Mouse (Mus musculus): ENCODE measurements around the gene Nmral1. TPM values are rescaled to one million over a fixed set of nuclear protein-coding genes. Genes with fewer than 3 reads are reported as not detected.

The Nmral1 gene
- total RNA-seq, 2 experiments from 2014 or later = 7.0 to 7.8 TPM

GRCm38 (mm10) chr16:4667190-4667808 is 51.9 kb downstream of the Nmral1 start:
- intact Hi-C loops (cut with DNase I) = loop anchor here (1.0 to 2.0 kb wide), 3 partner anchors 37 to 124 kb away; no protein-coding TSS in a partner anchor
- peak; percentile 92 to 95 for DNase-seq

- no peak for DNase-seq
- intact Hi-C loops (cut with DNase I) = loop anchor here (2.0 kb wide), 1 partner anchor 97 kb away; no protein-coding TSS in a partner anchor
These were observed 53.4 kb downstream of the Nmral1 start for GRCm38 (mm10) chr16:4665726-4666125.

GRCm38 (mm10) chr16:4663806-4664205 is 55.4 kb downstream of the Nmral1 start:
- intact Hi-C loops (cut with DNase I) = no loop called here
- DNase-seq = no peak

GRCm38 (mm10) chr16:4661605-4662004 is 57.6 kb downstream of the Nmral1 start:
- no peak for DNase-seq
- intact Hi-C loops (cut with DNase I) = no loop called here

Other genes with a start within 250 kb of the Nmral1 start
- gene Srl, start 177.5 kb downstream of the Nmral1 start, total RNA-seq (2021) = 1,000 to 10,000 TPM; 1,081 to 1,153 TPM
- gene Tfap4, start 159.5 kb downstream of the Nmral1 start, total RNA-seq (2021) = 1 to 10 TPM; 4.1 to 4.3 TPM
- gene Glis2, start 124.6 kb downstream of the Nmral1 start, total RNA-seq (2021) = 10 to 100 TPM; 27.6 to 34.5 TPM
- 100 to 1,000 TPM in 1 of 2 experiments, 10 to 100 TPM in 1; 96.6 to 125 TPM for gene Pam16, start 94.4 kb downstream of the Nmral1 start, total RNA-seq (2021)
- gene Vasn, start 79.4 kb downstream of the Nmral1 start, total RNA-seq (2021) = 10 to 100 TPM; 13.6 to 18.0 TPM
- 100 to 1,000 TPM; 106 to 107 TPM for gene Dnaja3, start 79.4 kb downstream of the Nmral1 start, total RNA-seq (2021)
- 10 to 100 TPM; 24.6 to 26.1 TPM for gene Coro7, start 39.6 kb downstream of the Nmral1 start, total RNA-seq (2021)
- gene Hmox2, start 7.0 kb upstream of the Nmral1 start, total RNA-seq (2021) = 10 to 100 TPM; 71.1 to 73.4 TPM
- gene Cdip1, start 70.9 kb upstream of the Nmral1 start, total RNA-seq (2021) = 10 to 100 TPM; 89.4 to 96.2 TPM
- gene 4930562C15Rik, start 116.1 kb upstream of the Nmral1 start, total RNA-seq (2021) = not detected
- gene Ubald1, start 161.0 kb upstream of the Nmral1 start, total RNA-seq (2021) = 10 to 100 TPM; 19.7 to 23.1 TPM
- 100 to 1,000 TPM; 186 to 187 TPM for gene Mgrn1, start 166.9 kb upstream of the Nmral1 start, total RNA-seq (2021)
- 10 to 100 TPM; 40.5 to 43.9 TPM for gene Nudt16l1, start 219.4 kb upstream of the Nmral1 start, total RNA-seq (2021)
- gene Anks3, start 244.8 kb upstream of the Nmral1 start, total RNA-seq (2021) = 10 to 100 TPM; 19.7 to 20.8 TPM

Measured in heart, postnatal 10 days (tissue).